Mouse (Mus musculus) hematopoietic multipotent progenitor cell, adult 10-12 weeks (in vitro differentiated cells): ENCODE data around the gene Olfr971. TPM values are rescaled to one million over a fixed set of nuclear protein-coding genes. Genes with fewer than 3 reads are reported as not detected.

Experiments used
- polyA plus RNA-seq: library from polyadenylated mRNA; stranded (reverse); fragments of >175 nt; gene quantifications from 2 replicates; pipeline ENCODE4 v1.2.3, GENCODE M21; 2012; ENCODE audit warnings: low replicate concordance

The Olfr971 gene
- not detected in 2 replicates for polyA plus RNA-seq

DNA sequence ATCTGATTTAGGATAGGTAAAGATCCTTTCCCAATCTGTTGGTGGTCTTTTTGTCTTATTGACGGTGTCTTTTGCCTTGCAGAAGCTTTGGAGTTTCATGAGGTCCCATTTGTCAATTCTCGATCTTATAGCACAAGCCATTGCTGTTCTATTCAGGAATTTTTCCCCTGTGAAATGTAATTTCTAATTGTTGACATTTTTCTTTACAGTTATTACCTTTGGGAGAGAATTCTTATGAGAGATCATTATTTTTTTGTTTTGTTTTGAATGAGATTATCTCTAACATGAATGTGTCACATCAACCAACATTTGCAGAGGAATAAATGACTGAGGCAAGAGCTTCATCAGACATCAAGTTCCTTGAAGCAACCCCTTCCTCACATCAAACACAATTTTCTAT is at the start of gene Olfr971:
Olfr971 (plus strand) TSS at position 301 of the 400 bp plus-strand sequence.

GRCm38 (mm10) chr9:39790558-39790957 is 46.1 kb upstream of the Olfr971 start, which contains the start of gene Olfr969:
TSS of gene Olfr969 (plus strand) at chr9:39790945.

DNA sequence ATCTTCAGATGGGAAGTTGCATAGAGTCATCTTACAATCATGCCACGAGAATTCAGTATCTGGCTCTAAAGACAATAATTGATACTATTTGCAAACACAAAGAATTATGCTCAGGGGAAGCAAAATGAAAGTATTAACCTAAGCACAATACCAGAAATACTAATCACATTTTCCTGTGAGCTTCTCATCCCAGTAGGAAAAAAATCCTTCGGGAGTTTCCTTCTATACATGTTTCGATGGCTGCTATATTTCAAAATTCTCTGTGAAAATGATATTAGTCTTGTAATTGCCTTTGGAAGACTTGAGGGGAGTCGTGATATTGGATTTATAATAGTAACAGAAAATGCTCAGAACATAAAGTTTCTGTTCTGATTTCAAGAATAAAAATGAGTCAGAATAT is 28.1 kb upstream of the Olfr971 start, which contains the start of gene Olfr970:
Olfr970 (plus strand) TSS at position 301 of the 400 bp plus-strand sequence.

GRCm38 (mm10) chr9:39866122-39866521 is 29.4 kb downstream of the Olfr971 start, which contains the start of gene Olfr972:
TSS of gene Olfr972 (plus strand) at chr9:39866422.

Other genes starting within 250 kb of the Olfr971 start
- gene AW551984, start 232.5 kb upstream of the Olfr971 start, polyA plus RNA-seq, result not detected in 2 replicates
- not detected in 2 replicates for gene Olfr148, start 226.2 kb upstream of the Olfr971 start, polyA plus RNA-seq
- gene Olfr960, start 215.5 kb upstream of the Olfr971 start, polyA plus RNA-seq, result not detected in 2 replicates
- gene Olfr961, start 191.8 kb upstream of the Olfr971 start, polyA plus RNA-seq, result not detected in 2 replicates
- not detected in 2 replicates for gene Olfr963, start 169.7 kb upstream of the Olfr971 start, polyA plus RNA-seq
- gene Olfr149, start 129.8 kb upstream of the Olfr971 start, polyA plus RNA-seq, result not detected in 2 replicates
- not detected in 2 replicates for gene Olfr965, start 125.5 kb upstream of the Olfr971 start, polyA plus RNA-seq
- not detected in 2 replicates for gene Olfr150, start 105.9 kb upstream of the Olfr971 start, polyA plus RNA-seq
- not detected in 2 replicates for gene Olfr967, start 90.6 kb upstream of the Olfr971 start, polyA plus RNA-seq
- not detected in 2 replicates for gene Olfr968, start 53.6 kb upstream of the Olfr971 start, polyA plus RNA-seq
- not detected in 2 replicates for gene Olfr969, start 45.9 kb upstream of the Olfr971 start, polyA plus RNA-seq
- gene Olfr970, start 28.0 kb upstream of the Olfr971 start, polyA plus RNA-seq, result not detected in 2 replicates
- not detected in 2 replicates for gene Olfr972, start 29.5 kb downstream of the Olfr971 start, polyA plus RNA-seq
- not detected in 2 replicates for gene Olfr229, start 70.5 kb downstream of the Olfr971 start, polyA plus RNA-seq
- gene Olfr974, start 100.6 kb downstream of the Olfr971 start, polyA plus RNA-seq, result not detected in 2 replicates
- 0.05 TPM in 1 of 2 replicates, not detected in the other for gene Olfr975, start 115.2 kb downstream of the Olfr971 start, polyA plus RNA-seq
- not detected in 2 replicates for gene Olfr976, start 124.3 kb downstream of the Olfr971 start, polyA plus RNA-seq
- gene Olfr978, start 155.2 kb downstream of the Olfr971 start, polyA plus RNA-seq, result not detected in 2 replicates
- not detected in 2 replicates for gene Olfr979, start 166.6 kb downstream of the Olfr971 start, polyA plus RNA-seq
- not detected in 2 replicates for gene Olfr980, start 172.7 kb downstream of the Olfr971 start, polyA plus RNA-seq
- gene Olfr981, start 184.6 kb downstream of the Olfr971 start, polyA plus RNA-seq, result not detected in 2 replicates
- not detected in 2 replicates for gene Olfr982, start 237.0 kb downstream of the Olfr971 start, polyA plus RNA-seq